Mouse (Mus musculus): Measurements from ENCODE around the gene Ankef1.

GRCm38 (mm10) chr2:136456875-136457274 lies 44.8 kb upstream of the Ankef1 start:
- TF ChIP-seq CHD2 (IDR thresholded peaks at IDR 0.05; ENCODE audit: low read length) (no peak), TAL1 (IDR thresholded peaks at IDR 0.05; ENCODE audit: low read length) (no peak), MYC (IDR thresholded peaks at IDR 0.05; ENCODE audit: low read depth, low read length) (no peak), RCOR1 (IDR thresholded peaks at IDR 0.05; ENCODE audit: low read depth, low read length) (no peak), CTCF (IDR thresholded peaks at IDR 0.05 in 2 of 3, conservative IDR thresholded peaks at IDR 0.05 in 1 of 3; ENCODE audit: control insufficient read depth in 1 of 3, insufficient read depth in 1 of 3, low read depth in 2 of 3, low read length in 3 of 3, poor library complexity in 1 of 3, severe bottlenecking in 1 of 3) (no peak), EP300 (IDR thresholded peaks at IDR 0.05; ENCODE audit: low read depth in 1 of 2, low read length in 2 of 2) (no peak), NRF1 (IDR thresholded peaks at IDR 0.05; ENCODE audit: insufficient read depth, low read depth, low read length, poor library complexity, severe bottlenecking) (no peak), POLR2A (IDR thresholded peaks at IDR 0.05; ENCODE audit: control insufficient read depth in 1 of 2, insufficient read depth in 1 of 2, low read depth in 1 of 2, low read length in 2 of 2, poor library complexity in 1 of 2) (no peak), NELFE (IDR thresholded peaks at IDR 0.05; ENCODE audit: low read depth, low read length) (no peak), MAZ (IDR thresholded peaks at IDR 0.05; ENCODE audit: low read depth, low read length) (no peak), MAFK (IDR thresholded peaks at IDR 0.05; ENCODE audit: borderline replicate concordance, low read depth, low read length) (no peak)
